Mouse (Mus musculus): ENCODE data around the gene Slc35b2.

- TF ChIP-seq CTCF (IDR thresholded peaks at IDR 0.05; ENCODE audit: low read depth, low read length) (no peak), POLR2A (IDR thresholded peaks at IDR 0.05; ENCODE audit: insufficient read depth, low read length) (peak; percentile 45), EP300 (IDR thresholded peaks at IDR 0.05; ENCODE audit: insufficient read depth, low read depth, low read length) (no peak)
Observed at GRCm38 (mm10) chr17:45555452-45556106, 8.1 kb upstream of the Slc35b2 start, which contains the start of gene Nfkbie.

All from ES-Bruce4 (cell line).